Mouse (Mus musculus) heart, postnatal 36 days (tissue): ENCODE results near the gene Itga2. TPM values are rescaled to one million over a fixed set of nuclear protein-coding genes. Genes with fewer than 3 reads are reported as not detected.

ENCODE experiments used
- DNase-seq, 2 experiments: peaks; one replicate each; pipeline ENCODE4 v3.0.0; 2021 to 2022
- intact Hi-C: fragments of 180-260 bp; cut with DNase I; formaldehyde crosslinking; loops from one replicate; pipeline ENCODE4 v1.15.1; 2025
- total RNA-seq, 2 experiments: library from RNA; stranded (reverse); gene quantifications; 2 replicates each; pipeline ENCODE4 v1.2.3; 2021

Gene Itga2
- total RNA-seq, 2 experiments from 2014 or later = 0.39 to 1.2 TPM

DNA sequence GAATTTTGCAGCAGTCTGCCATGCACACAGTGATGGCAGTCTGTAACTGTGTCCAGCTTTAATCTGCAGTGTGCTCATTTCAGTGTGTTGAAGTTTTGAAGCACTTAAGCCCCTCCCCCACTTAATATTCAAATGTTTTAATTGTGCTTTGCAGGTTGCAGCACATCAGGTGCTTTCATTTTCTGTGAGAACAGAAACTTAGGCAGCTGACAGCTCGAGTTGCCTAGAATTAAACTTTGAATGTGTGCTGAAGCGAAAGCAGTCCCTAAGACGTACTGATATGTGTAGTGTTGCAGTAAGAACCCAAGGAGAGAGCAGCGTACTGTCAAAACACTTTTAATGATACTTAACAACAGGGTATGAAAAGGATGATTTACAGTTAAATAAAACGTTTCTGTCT lies 99.1 kb downstream of the Itga2 start:
- intact Hi-C loops = loop anchor here (1.0 to 5.0 kb wide), 4 partner anchors 65 to 395 kb away; partner anchors contain the start of genes Gm49395 and Itga1
- no peak for DNase-seq

DNA sequence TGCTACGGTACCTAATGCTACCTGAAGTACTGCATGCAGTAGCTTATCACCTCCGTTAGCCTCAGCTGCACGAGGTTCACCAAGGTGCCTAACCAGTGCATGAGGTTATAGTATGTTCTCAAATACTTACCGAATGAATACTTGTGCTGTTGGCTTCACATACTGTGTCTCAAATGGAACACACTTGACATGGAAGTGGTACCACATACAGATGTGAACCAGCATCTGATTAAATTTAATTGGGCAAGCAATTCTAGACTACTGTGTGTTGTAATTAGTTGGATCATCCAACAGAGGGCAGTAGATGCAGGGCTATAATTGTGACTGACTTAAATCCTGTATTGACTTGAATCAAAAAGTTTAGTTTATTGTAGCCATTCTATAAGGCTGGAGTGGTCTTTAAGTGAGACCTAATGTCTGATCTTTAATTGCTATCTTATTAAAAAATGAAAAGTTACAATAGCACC lies 100.5 kb downstream of the Itga2 start:
- no peak for DNase-seq
- intact Hi-C loops = loop anchor here (5.0 kb wide), 3 partner anchors 66 to 396 kb away; partner anchors contain the start of genes Gm49395 and Itga1

DNA sequence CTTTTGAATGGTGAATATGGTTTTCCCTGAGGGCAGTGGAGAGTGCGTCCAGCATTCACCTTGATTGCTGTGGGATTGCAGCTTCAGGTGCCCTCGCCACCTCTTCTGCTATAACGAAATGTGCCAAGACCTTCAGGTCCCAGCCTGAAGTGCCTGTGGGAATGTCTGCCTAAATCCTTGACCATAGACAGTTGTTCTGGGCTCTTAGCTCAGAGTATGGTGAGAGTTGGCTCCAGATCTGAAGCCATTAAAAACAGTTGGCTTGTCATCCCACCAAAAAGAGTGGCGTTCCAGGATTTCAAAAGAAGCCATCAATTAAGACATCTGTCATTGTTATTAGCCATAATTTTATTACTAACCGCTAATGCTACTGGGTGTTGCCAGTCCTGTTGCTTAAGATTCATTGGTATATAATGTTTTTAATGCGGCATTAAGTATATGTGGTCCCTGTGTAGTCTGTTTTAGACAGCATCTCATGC lies 106.5 kb downstream of the Itga2 start:
- no peak for DNase-seq
- intact Hi-C loops = no loop called here

DNA sequence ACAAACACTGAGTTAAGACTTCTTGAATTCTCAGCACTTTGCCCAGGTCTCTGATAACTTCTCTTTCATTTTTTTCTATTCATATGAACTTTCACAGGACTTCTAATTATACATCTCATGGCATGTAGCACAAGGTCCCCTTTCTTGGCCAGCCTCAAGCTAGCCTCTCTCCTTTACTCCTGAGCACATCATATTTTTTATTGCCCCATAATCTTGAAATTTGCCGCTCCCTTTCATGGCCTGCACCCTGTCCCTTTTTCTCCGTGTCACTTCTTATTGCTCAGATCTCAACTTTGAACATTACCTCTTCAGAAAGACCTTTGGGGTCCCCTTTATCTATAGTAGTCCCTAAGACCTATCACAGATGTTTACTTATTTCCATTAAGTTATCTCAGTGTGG lies 109.0 kb downstream of the Itga2 start:
- DNase-seq = no peak
- intact Hi-C loops = no loop called here

DNA sequence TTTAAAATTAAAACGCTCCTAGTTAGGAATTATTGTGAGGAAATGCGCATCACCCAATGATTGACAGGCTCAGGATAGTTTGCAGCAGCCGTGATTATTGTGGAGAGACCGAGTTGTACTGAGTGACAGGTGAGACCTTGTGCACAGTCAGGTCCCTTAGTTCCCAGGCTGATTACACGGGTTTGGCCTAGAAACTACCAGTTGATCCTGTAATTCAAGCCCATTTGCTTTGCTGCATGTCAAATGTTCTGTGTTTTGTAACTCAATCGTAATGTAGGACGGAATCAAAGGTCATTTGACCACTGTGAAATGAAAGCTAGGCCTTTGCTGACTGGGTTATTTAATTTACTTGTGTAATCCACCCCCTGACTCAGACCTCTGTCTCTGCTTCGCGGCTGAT lies 113.4 kb downstream of the Itga2 start:
- intact Hi-C loops = loop anchor here (5.0 kb wide), 1 partner anchor 269 kb away; no protein-coding TSS in a partner anchor
- no peak for DNase-seq

DNA sequence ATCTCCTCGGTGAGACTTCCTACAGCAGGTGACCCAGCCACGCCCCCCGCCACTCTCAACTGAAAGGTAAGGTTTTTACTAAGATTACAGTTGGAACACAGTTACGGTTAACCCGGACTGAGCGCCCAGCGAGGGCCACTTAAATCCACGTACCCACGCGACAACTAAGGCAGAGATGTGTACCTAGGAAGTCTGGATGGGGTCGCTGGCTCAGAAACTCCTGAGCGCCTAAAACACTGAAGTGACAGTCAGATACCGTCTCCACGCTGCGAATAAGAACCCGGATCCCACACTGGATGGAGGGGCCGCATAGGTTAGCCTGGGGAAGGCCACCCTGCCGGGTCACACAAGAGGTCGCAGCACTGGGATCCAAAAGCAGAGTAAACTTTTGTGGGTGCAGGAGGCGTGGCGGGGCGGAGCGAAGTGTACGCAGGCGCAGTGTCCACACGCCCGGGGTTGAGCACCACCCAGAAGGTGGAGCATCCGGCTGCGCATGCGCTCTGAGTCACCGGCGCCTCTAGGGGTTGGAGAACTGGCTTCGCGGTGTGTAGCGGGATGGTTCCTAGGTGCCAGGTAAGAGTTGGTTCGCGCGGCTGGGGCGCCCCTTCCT lies 114.0 kb downstream of the Itga2 start, which contains the start of gene Mocs2:
Gene Mocs2 (plus strand): TSS at position 486 of the 610 bp plus-strand sequence.
- intact Hi-C loops = loop anchor here (5.0 kb wide), 1 partner anchor 269 kb away; no protein-coding TSS in a partner anchor
- peak; percentile 94 to 97 for DNase-seq

DNA sequence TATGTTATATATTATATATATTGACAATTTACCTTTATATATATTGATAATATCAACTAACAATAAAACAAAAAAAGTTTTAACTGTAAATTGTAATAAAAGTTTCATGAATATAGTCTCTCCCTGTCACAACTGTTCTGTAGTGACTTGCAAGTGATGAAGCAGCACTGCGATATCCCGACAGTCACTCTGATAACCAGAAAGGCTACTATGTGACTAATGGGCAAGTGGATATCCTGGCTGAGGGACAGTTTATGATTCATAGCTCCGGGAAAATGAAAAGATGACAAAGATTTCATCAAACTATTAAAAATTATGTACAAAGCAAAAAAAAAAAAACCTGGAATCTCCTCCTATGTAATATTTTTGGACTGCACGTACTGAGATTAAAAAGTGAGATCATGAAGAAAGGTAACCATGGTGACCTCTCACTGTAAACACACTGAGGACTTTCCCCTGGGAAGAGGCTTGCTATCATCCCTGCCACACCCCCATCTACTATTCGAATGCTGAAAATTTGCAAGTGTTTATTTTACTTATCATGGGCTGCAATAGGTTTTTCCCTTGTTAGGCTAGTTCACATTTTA lies 122.2 kb downstream of the Itga2 start:
- intact Hi-C loops = no loop called here
- DNase-seq = no peak

DNA sequence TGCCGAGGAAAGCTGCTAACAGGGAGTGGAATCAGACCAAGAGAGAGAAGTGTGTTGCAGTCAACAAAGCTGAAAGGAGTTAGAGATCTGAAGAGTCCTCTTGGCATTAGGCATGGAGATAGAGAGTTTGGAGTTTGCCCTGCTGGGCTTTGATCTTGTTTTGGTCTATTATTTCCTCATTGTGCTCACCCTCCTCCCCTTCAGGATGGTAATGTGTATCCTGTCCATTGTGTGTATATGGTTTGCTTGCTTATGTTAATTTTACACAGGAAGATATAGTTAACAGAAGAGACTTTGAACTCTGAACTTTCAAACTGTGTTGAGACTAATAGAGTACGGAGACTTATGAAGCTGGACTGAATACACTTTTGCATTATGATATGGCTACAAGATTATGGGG lies 128.9 kb downstream of the Itga2 start:
- no peak for DNase-seq
- intact Hi-C loops = no loop called here

DNA sequence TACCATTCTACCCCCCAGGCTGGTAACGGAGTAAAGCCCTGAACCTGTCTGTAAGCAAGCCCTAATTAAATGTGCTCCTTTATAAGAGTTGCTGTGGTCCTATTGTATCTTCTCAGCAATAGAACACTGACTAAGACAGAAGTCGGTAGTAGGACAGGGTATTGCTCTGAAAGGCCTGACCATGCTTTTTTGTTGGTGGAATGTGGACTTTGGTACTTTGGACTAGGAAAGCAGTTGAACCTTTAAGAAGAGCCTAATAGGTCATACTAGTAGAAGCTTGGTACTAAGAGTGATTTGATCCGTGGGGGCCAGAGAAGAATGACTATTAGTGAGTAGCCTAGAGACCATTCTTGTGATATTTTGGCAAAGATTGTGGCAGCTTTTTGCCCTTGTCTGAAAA lies 130.0 kb downstream of the Itga2 start:
- intact Hi-C loops = no loop called here
- DNase-seq = no peak

DNA sequence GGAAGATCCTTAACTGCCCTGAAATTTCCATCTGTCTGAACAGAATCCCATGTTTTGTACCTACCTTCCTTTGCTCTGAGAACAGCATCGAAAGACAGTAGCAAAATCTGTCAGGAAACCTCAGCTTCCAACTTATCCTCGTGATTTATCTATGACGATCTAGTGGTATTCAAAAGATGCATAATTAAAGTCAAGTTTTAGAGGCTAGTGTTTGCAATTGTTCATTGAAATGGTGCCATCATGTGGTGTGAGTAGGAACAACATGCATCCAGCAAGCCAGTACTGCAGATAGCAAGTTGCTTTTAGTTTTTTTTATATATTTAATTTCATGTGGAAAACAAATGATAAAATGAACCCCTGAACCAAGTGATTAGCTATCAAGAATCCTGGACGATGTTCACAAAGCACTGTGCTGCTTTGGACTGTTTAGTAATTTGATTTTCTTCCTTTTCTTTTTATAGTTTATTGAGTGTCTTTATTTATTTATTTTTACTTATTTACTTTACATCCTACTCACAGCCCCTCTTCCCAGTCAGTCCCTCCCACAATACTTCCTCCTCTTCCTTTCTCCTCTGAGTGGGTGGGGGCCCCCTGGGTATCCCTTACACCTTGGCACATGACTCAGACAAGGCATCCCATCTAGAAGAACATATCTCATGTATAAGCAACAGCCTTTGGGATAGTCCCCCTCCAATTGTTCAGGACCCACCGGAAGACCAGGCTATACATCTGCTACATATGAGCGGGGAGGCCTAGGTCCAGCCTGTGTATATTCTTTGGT lies 138.5 kb downstream of the Itga2 start:
- intact Hi-C loops = loop anchor here (2.0 kb wide), 2 partner anchors 917 to 925 kb away; no protein-coding TSS in a partner anchor
- peak; percentile 37 to 55 for DNase-seq

DNA sequence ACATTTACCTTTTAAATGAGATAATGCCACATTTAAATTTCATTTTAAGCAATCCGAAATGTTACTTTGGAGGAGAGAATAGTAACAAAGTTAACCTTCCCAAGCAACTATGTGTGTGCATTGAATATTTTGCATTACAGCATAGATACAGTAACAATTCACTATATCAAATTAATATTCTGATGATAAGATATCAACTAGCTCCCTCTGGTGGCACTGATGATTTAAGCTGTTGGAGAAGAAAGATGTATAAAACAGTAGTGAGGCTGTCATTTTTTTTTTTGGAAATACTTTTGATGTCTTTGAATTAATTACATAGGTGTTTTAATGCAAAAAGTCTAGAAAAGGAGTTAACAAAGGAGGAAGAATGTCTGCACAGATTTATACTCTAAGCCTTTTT lies 140.4 kb downstream of the Itga2 start:
- DNase-seq = no peak
- intact Hi-C loops = no loop called here

Other genes with a start within 250 kb of the Itga2 start
- gene Mocs2, start 113.9 kb downstream of the Itga2 start, total RNA-seq = 10 to 100 TPM; 31.9 to 42.1 TPM
- gene Pelo, start 158.1 kb upstream of the Itga2 start, total RNA-seq = 10 to 100 TPM; 17.2 to 17.8 TPM
- 10 to 100 TPM; 10.5 to 11.9 TPM for gene Gm49395, start 169.8 kb upstream of the Itga2 start, total RNA-seq
- gene Itga1, start 169.9 kb upstream of the Itga2 start, total RNA-seq = 10 to 100 TPM; 38.2 to 42.4 TPM